Mouse (Mus musculus): Measurements from ENCODE around the gene Gpa33. TPM values are rescaled to one million over a fixed set of nuclear protein-coding genes. Genes with fewer than 3 reads are reported as not detected.

The Gpa33 gene
- total RNA-seq, 2 experiments from 2014 or later, result not detected

DNA sequence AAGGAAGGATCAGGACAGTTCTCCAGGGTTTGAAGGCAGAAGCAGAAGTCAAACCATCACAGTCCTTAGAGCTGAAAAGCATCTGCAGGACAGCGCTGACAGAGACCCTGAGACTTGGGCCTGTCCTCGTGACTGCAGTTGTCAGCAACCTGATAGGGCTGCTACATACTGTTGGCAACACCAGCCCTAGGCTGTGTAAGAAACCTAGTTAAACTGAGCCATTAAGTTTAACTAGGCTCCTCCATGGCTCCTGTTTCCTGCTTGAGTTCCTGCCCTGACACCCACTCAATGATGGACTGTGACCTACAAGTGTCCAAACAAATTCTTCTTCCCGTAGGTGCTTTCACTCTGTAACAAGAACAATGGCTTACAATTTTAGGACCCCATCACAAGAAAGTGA, 75.1 kb downstream of the Gpa33 start:
- no peak for DNase-seq (ENCODE audit: low spot score in 2 of 2)
- intact Hi-C loops (cut with DNase I), result no loop called here

GRCm38 (mm10) chr1:166209371-166209770, 79.3 kb downstream of the Gpa33 start:
- intact Hi-C loops (cut with DNase I), result no loop called here
- no peak for DNase-seq (ENCODE audit: low spot score in 2 of 2)

DNA sequence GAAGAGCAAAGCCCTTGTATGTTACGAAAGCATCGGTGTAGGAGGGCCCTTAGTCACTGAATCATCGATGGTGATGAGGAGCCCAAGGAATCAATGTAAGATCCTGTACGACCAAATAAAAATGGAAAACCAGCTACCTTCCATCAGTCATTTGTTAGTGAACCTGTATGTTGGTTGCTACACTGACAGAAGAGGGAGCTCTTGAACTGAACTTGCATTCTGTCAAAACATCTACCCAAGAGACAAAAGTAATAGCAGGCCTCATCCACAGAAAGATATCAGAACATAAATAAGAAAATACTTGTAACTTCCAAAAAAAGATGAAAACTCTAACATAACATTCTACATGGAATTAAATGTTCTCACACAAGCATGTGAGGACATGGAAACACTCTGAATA, 84.1 kb downstream of the Gpa33 start:
- intact Hi-C loops (cut with DNase I), result no loop called here
- DNase-seq (ENCODE audit: low spot score in 2 of 2), result no peak

Other genes starting within 250 kb of the Gpa33 start
- gene Pou2f1, start 127.6 kb upstream of the Gpa33 start, total RNA-seq (2021), result 10 to 100 TPM; 14.2 to 18.0 TPM
- gene Dusp27, start 2.3 kb upstream of the Gpa33 start, total RNA-seq (2021), result under 1 TPM; 0.35 to 0.55 TPM
- gene Mael, start 108.5 kb downstream of the Gpa33 start, total RNA-seq (2021), result not detected
- gene Ildr2, start 123.9 kb downstream of the Gpa33 start, total RNA-seq (2021), result 100 to 1,000 TPM; 146 to 166 TPM
- gene Tada1, start 248.9 kb downstream of the Gpa33 start, total RNA-seq (2021), result 10 to 100 TPM; 26.7 to 31.1 TPM